Mouse (Mus musculus) midbrain, postnatal 0 days (tissue): Measurements from ENCODE around the gene Sdc4. TPM values are rescaled to one million over a fixed set of nuclear protein-coding genes. Genes with fewer than 3 reads are reported as not detected.

Source experiments
- ATAC-seq: fragments of 200-750 bp; cut with Nextera tagmentation; 2 replicates; pipeline ENCODE4 v1.8.0; 2017; ENCODE audit warnings: moderate number of reproducible peaks, mild to moderate bottlenecking, moderate TSS enrichment, moderate library complexity; ENCODE audit not compliant: low FRiP score
- DNase-seq: peaks from one replicate; pipeline ENCODE4 v3.0.0-alpha.2; 2015; ENCODE audit warnings: low spot score
- H3K27ac ChIP-seq: fragments of 300-500 bp; sonication (generic); 2 replicates; pipeline ENCODE4 v1.5.1; 2014; ENCODE audit warnings: low read depth, mild to moderate bottlenecking, low read length, mixed read lengths
- H3K27me3 ChIP-seq: fragments of 300-500 bp; sonication (generic); 2 replicates; pipeline ENCODE4 v1.6.1; 2014; ENCODE audit warnings: low read length, control low read depth, mixed read lengths; ENCODE audit not compliant: insufficient read depth
- H3K36me3 ChIP-seq: fragments of 300-500 bp; sonication (generic); 2 replicates; pipeline ENCODE4 v1.6.1; 2014; ENCODE audit warnings: low read length, control low read depth, mixed read lengths; ENCODE audit not compliant: insufficient read depth
- H3K4me1 ChIP-seq: fragments of 300-500 bp; sonication (generic); 2 replicates; pipeline ENCODE4 v1.6.1; 2014; ENCODE audit warnings: mild to moderate bottlenecking, control low read depth, antibody characterized with exemption, low read length, mixed read lengths; ENCODE audit not compliant: insufficient read depth
- H3K4me2 ChIP-seq: fragments of 300-500 bp; sonication (generic); 2 replicates; pipeline ENCODE4 v1.6.1; 2014; ENCODE audit warnings: low read depth, mild to moderate bottlenecking, low read length, mixed read lengths; ENCODE audit not compliant: poor library complexity, severe bottlenecking
- H3K4me3 ChIP-seq: fragments of 300-500 bp; sonication (generic); 2 replicates; pipeline ENCODE4 v1.5.1; 2014; ENCODE audit warnings: low read depth, mild to moderate bottlenecking, low read length, moderate library complexity
- H3K9ac ChIP-seq: fragments of 300-500 bp; sonication (generic); replicated peaks from 2 replicates; pipeline ENCODE4 v1.6.1; 2014; ENCODE audit warnings: mild to moderate bottlenecking, low read length, moderate library complexity, mixed read lengths; ENCODE audit not compliant: poor library complexity, severe bottlenecking
- H3K9me3 ChIP-seq: fragments of 300-500 bp; sonication (generic); 2 replicates; pipeline ENCODE4 v1.6.1; 2016; ENCODE audit warnings: low read length, control low read depth
- CTCF ChIP-seq: IDR thresholded peaks from 2 replicates; pipeline ENCODE4 v1.5.1; 2016; ENCODE audit warnings: antibody characterized with exemption, mild to moderate bottlenecking
- WGBS: fragments of 180-500 bp; shearing (Covaris S2); extraction: QIAGEN DNeasy Blood & Tissue Kit; methylation state at CpG from one replicate; pipeline ENCODE4 v1.1.7; 2014; 5-methylcytosine and 5-hydroxymethylcytosine counted together
- polyA plus RNA-seq: library from polyadenylated mRNA; unstranded; fragments of >200 nt; fragmentation: Nextera tagmentation; extraction: Ambion mirVana; gene quantifications from 2 replicates; pipeline ENCODE4 v1.2.1, GENCODE M21; 2015
- total RNA-seq: library from RNA; depleted of rRNA; stranded (reverse); fragments of >200 nt; gene quantifications from 2 replicates; pipeline ENCODE4 v1.2.3, GENCODE M21; 2014

Gene Sdc4
- total and polyA plus RNA-seq, 2 experiments from 2014 or later, result 19.3 to 20.3 TPM

DNA sequence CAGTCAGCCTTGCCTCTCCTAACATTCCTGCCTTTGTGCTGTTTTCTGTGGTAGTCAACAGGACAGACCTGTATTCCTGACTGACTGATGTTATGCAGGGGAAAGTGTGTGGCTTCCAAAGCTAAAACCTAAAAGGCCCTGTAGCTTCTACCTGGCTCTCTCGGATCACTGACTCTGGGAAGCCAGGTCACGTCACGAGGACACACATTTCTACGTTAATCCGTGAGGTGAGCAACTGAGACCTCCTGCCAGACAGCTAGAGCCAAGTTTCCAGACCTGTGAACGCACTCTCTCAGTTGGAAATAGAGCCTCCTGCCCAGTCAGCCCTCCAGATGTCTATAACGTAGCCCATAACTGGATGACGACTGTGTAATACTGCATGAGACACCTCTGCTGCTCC, 21.7 kb downstream of the Sdc4 start:
- WGBS, result 84% methylated on average over 8 of the region's 8 CpGs
- H3K9ac ChIP-seq, result no peak overlapping the region
- H3K4me3 ChIP-seq, result no peak overlapping the region
- no peaks in the 10 kb centered on the region for H3K27me3 ChIP-seq
- ATAC-seq, result no peak
- DNase-seq, result no peak
- no peaks in the 10 kb centered on the region for H3K4me1 ChIP-seq
- H3K4me2 ChIP-seq, result no peak overlapping the region
- no peak overlapping the region for H3K27ac ChIP-seq
- TF ChIP-seq CTCF, result no peak
- H3K9me3 ChIP-seq, result no peaks in the 10 kb centered on the region
- H3K36me3 ChIP-seq, result no peaks in the 10 kb centered on the region

DNA sequence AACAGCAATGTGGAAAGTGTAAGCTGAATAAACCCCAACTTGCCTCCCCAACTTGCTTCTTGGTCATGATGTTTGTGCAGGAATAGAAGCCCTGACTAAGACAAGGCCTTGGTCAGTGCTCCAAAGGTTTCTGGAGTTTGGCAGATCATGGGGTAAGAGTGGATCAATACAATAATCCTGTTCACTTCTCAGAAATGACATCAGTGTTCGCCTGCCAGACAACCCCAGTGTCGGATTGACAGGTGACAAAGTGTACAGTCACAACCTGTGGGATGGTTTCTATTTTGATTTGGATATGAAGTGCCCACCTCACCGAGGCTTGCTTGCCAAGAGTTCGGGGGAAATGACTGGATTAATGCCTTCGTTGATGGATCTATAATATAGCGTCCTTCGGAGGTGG, 22.4 kb downstream of the Sdc4 start:
- H3K4me3 ChIP-seq, result no peak overlapping the region
- H3K27ac ChIP-seq, result no peak overlapping the region
- no peaks in the 10 kb centered on the region for H3K9me3 ChIP-seq
- H3K36me3 ChIP-seq, result no peaks in the 10 kb centered on the region
- DNase-seq (no peak), ATAC-seq (no peak)
- no peaks in the 10 kb centered on the region for H3K27me3 ChIP-seq
- WGBS, result 92% methylated on average over 7 of the region's 7 CpGs
- TF ChIP-seq CTCF, result no peak
- no peaks in the 10 kb centered on the region for H3K4me1 ChIP-seq
- H3K4me2 ChIP-seq, result no peak overlapping the region
- H3K9ac ChIP-seq, result no peak overlapping the region

DNA sequence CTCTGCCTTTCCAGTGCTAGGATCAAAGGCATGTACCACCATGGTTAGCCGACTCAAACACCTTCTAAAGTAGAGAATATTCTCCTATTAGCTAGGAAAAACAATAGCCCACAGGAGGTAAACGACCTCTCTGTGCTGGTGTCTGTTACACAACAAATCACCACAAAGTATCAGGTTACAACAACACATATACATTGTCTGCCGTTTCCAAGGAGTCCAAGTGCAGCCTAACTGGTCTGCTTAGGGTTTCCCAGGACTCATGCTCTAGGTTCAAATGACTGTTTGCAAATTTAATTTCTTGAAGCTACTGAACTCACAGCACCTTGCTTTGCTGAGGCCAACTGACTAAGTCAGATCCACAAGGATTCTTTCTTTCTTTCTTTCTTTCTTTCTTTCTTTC, 24.2 kb downstream of the Sdc4 start:
- 15% methylated on average over 3 of the region's 3 CpGs for WGBS
- Histone ChIP-seq H3K4me1 (no peaks in the 10 kb centered on the region), H3K9ac (no peak overlapping the region), H3K4me3 (no peak overlapping the region), H3K27ac (no peak overlapping the region), H3K27me3 (peaks cover 6% of the 10 kb centered on the region; the same call in 1 of the 2 replicates), H3K4me2 (no peak overlapping the region), H3K36me3 (no peaks in the 10 kb centered on the region), H3K9me3 (no peaks in the 10 kb centered on the region)
- TF ChIP-seq CTCF, result no peak
- no peak for DNase-seq
- no peak for ATAC-seq

DNA sequence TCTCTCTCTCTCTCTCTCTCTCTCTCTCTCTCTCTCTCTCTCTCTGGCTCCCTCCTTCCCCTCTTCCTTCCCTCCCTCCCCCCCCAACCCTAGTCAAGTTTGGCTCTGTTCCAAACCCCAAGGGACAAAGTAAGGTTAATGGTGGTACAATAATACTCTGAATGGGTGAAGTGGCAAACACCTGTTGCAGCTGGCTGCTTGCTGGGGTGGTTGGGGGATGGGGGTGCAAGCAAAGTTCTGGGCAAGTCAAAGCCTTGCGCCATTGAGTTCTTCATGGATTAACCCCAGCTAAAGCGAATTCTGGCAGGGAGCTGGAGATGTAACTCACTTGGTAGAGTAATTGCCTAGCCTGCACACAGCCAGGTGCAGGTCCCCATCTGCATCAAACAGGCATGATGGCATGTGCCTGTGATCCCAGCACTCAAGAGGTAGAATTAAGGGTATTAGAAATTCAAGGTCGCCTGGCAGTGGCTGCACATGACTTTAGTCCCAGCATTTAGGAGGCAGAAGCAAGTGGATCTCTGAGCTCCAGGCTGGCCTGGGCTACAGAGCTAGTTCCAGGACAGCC, 25.3 kb downstream of the Sdc4 start:
- no peak for TF ChIP-seq CTCF
- WGBS, result 33% methylated on average over 3 of the region's 3 CpGs

DNA sequence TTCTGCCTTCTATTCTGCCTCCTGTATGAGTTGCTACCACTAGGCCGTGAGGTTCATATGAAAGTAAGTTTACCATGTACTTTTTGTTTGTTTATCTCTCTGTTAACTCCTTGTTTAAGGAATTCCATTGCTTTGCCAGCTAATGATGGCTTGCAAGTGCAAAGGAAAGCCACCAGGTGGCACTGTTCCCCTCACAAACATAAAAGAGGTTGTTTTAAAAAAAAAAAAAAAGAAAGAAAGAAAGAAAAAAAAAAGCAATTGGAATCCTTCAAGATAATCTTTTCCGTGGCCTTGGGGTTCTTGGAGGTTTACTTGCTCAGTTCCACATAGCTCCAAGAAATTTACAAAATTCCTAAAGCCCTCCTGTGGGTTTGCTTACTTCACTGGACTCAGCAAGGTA, 26.5 kb downstream of the Sdc4 start:
- Histone ChIP-seq H3K4me3 (no peak overlapping the region), H3K9ac (no peak overlapping the region)
- ATAC-seq, result no peak

More for the DNA sequence above, 25.3 kb downstream of the Sdc4 start:
- DNase-seq (no peak), ATAC-seq (no peak)
- Histone ChIP-seq H3K27ac (no peak overlapping the region), H3K4me2 (no peak overlapping the region), H3K9me3 (no peaks in the 10 kb centered on the region), H3K36me3 (no peaks in the 10 kb centered on the region), H3K27me3 (peaks cover 6% of the 10 kb centered on the region; the same call in 1 of the 2 replicates), H3K4me3 (no peak overlapping the region), H3K4me1 (no peaks in the 10 kb centered on the region), H3K9ac (no peak overlapping the region)

DNA sequence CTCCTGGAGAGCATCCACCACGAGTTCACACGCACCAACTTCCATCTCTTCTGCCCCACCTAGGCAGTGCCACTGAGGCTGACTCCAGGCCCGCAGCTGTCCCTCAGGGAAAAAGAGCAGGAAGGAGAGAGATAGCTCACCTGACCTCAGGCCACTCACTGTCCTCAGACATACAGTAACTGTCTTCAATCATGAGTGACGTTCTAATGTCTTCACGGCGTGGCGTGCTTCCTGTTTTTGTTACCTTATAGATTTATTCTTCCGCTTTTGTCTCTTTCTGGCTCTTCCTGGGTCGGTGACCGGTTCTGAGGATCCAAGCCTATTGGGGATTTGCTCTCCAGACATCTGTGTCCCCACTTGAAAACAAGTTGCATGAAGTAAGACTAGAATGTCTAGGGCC, 29.1 kb downstream of the Sdc4 start:
- Histone ChIP-seq H3K36me3 (no peaks in the 10 kb centered on the region), H3K4me1 (no peaks in the 10 kb centered on the region), H3K27ac (no peak overlapping the region), H3K4me3 (0 out of 2 replicates have a peak overlapping the region, but pooled peaks have one; percentile 9), H3K27me3 (peaks cover 12% of the 10 kb centered on the region), H3K9me3 (no peaks in the 10 kb centered on the region), H3K4me2 (peak overlapping the region; percentile 37), H3K9ac (no peak overlapping the region)
- DNase-seq (no peak), ATAC-seq (no peak)
- WGBS, result 87% methylated on average over 10 of the region's 10 CpGs
- TF ChIP-seq CTCF, result no peak

More for the DNA sequence above, 26.5 kb downstream of the Sdc4 start:
- Histone ChIP-seq H3K9me3 (no peaks in the 10 kb centered on the region), H3K27ac (no peak overlapping the region), H3K27me3 (peaks cover 6% of the 10 kb centered on the region; the same call in 1 of the 2 replicates), H3K4me2 (no peak overlapping the region), H3K36me3 (no peaks in the 10 kb centered on the region), H3K4me1 (no peaks in the 10 kb centered on the region)
- peak; percentile 60 for DNase-seq
- 0% methylated on average over 2 of the region's 2 CpGs for WGBS
- TF ChIP-seq CTCF, result peak; percentile 87
